9 mouse cellular contexts compared by ENCODE assay signal in the genomic region with DNA sequence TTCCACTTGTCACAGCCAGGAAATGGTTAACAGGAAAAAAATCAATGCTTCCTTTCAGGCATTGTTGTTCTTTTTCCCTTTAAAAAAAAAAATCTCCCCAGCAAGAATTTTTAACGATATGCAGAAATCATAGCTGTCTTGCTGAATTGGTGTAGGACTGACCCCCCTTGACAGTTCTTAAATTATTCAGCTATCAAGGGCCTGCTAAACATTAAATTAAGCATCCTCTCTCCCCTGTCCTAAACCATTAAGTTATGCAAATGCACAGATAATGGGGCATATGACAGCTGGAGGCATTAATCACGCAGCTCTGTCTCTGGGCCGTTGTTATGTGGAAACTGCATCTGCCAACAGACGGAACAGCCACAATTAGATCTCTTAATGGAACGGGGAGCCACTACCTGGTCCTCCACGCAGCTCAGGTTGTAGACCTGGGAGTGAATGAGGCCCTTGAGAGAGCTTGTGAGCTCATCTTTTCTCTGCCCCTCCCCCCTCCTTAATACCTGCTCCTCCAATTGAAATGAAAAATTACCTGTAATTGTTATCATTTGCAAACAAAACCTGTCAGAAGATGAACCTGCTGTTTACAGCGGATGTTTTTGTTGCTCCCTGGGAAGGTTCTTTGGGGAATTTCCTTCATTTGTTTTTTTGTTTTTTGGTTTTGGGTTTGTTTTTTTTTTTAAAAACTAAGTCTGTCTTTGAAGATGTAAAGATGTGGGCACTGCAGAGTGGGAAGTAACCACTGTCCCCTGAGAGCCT.
DNase-seq lines count a peak whose midpoint lies in the region; ATAC-seq and TF ChIP-seq lines count a peak whose summit lies in the region.
"Had no signal": no experiment of that assay in that cellular context is flagged by ENCODE, and none has a peak within 500 bp of the region (broad histone marks: within the 10 kb centered on the region; RNA-seq: fewer than 3 reads in every experiment).

No protein-coding gene starts in this region.

- H3K4me1 ChIP-seq in midbrain, embryonic 14.5 days (ENCODE audit: control insufficient read depth, insufficient read depth, low read length), result peaks cover 32% of the 10 kb centered on the region
- H3K4me1 ChIP-seq in heart, embryonic 12.5 days (replicated peaks), result peaks cover 13% of the 10 kb centered on the region; the same call in 1 of the 2 replicates

- no peaks in the 10 kb centered on the region for H3K36me3 ChIP-seq in midbrain, embryonic 14.5 days (ENCODE audit: control insufficient read depth, insufficient read depth, low read length)
- no peaks in the 10 kb centered on the region for H3K36me3 ChIP-seq in heart, embryonic 12.5 days

- no peak for TF ChIP-seq CTCF in layer of hippocampus, adult 2 months (conservative IDR thresholded peaks at IDR 0.05)

- DNase-seq in layer of hippocampus, adult 2 months (ENCODE audit: low spot score in 2 of 2), result peak; percentile 14 to 24
- no peak for DNase-seq in layer of hippocampus, postnatal 36 days
- DNase-seq in brain, adult 2 months (ENCODE audit: low read depth, low spot score), result peak; percentile 56
- peak; percentile 79 for DNase-seq in midbrain, embryonic 14.5 days
- DNase-seq in frontal cortex, postnatal 14 days (ENCODE audit: low spot score in 2 of 2), result no peak
- DNase-seq in testis, postnatal 14 days (ENCODE audit: low spot score), result no peak

- peak overlapping the region; percentile 24 for H3K4me2 ChIP-seq in midbrain, embryonic 14.5 days (ENCODE audit: low read length)
- no peak overlapping the region for H3K4me2 ChIP-seq in heart, embryonic 12.5 days

- no peaks in the 10 kb centered on the region for H3K9me3 ChIP-seq in midbrain, embryonic 14.5 days (ENCODE audit: control insufficient read depth, low read length)
- no peaks in the 10 kb centered on the region for H3K9me3 ChIP-seq in heart, embryonic 12.5 days (replicated peaks)

- no peak overlapping the region for H3K9ac ChIP-seq in midbrain, embryonic 14.5 days (replicated peaks; ENCODE audit: low read length)
- H3K9ac ChIP-seq in heart, embryonic 12.5 days, result no peak overlapping the region

- peak; percentile 75 for ATAC-seq in granulocyte monocyte progenitor cell, adult 5-6 weeks (replicated peaks; ENCODE audit: poor library complexity, severe bottlenecking)
- ATAC-seq in midbrain, embryonic 14.5 days (ENCODE audit: low FRiP score, low TSS enrichment), result peak; percentile 87
- no peak for ATAC-seq in heart, embryonic 12.5 days (ENCODE audit: insufficient number of reproducible peaks, low FRiP score)

- no peak overlapping the region for H3K4me3 ChIP-seq in layer of hippocampus, adult 2 months
- no peak overlapping the region for H3K4me3 ChIP-seq in midbrain, embryonic 14.5 days (replicated peaks; ENCODE audit: low read depth, low read length)
- H3K4me3 ChIP-seq in heart, embryonic 12.5 days, result no peak overlapping the region
- H3K4me3 ChIP-seq: left cerebral cortex, adult 2 months had no signal

- H3K27ac ChIP-seq in layer of hippocampus, adult 2 months, result peak overlapping the region; percentile 60
- H3K27ac ChIP-seq in midbrain, embryonic 14.5 days (replicated peaks; ENCODE audit: low read depth, low read length), result peak overlapping the region; percentile 58
- H3K27ac ChIP-seq in heart, embryonic 12.5 days (ENCODE audit: poor library complexity, severe bottlenecking), result no peak overlapping the region
- H3K27ac ChIP-seq: left cerebral cortex, adult 2 months had no signal

- H3K27me3 ChIP-seq in midbrain, embryonic 14.5 days (ENCODE audit: control insufficient read depth, insufficient read depth, low read length), result no peaks in the 10 kb centered on the region
- no peaks in the 10 kb centered on the region for H3K27me3 ChIP-seq in heart, embryonic 12.5 days (replicated peaks)

- WGBS in midbrain, embryonic 14.5 days, result 11% methylated on average over 7 of the region's 7 CpGs
- WGBS in heart, embryonic 12.5 days, result 24% methylated on average over 7 of the region's 7 CpGs

Comparison
In these comparisons a context has a peak if more than half of its experiments do, and no peak if none do; other contexts are left out.
1. DNase-seq: peak in layer of hippocampus, adult 2 months (2 of 2), brain, adult 2 months (single experiment) and midbrain, embryonic 14.5 days (single experiment); none in layer of hippocampus, postnatal 36 days (0 of 2), frontal cortex, postnatal 14 days (0 of 2) and testis, postnatal 14 days (single experiment).